Mouse (Mus musculus) hindbrain, embryonic 11.5 days (tissue): ENCODE measurements around the gene Narf. TPM values are rescaled to one million over a fixed set of nuclear protein-coding genes. Genes with fewer than 3 reads are reported as not detected.

Experiments used
- ATAC-seq: fragments of 200-750 bp; cut with Nextera tagmentation; 2 replicates; pipeline ENCODE4 v1.8.0; 2017; ENCODE audit warnings: mild to moderate bottlenecking, moderate TSS enrichment, moderate library complexity; ENCODE audit not compliant: low FRiP score
- DNase-seq: peaks from one replicate; pipeline ENCODE4 v3.0.0-alpha.2; 2015; ENCODE audit warnings: low spot score
- H3K27ac ChIP-seq: fragments of 300-500 bp; sonication (generic); 2 replicates; pipeline ENCODE4 v1.5.1; 2014; ENCODE audit warnings: mild to moderate bottlenecking, low read depth, low read length
- H3K27me3 ChIP-seq: fragments of 300-500 bp; sonication (generic); 2 replicates; pipeline ENCODE4 v1.6.1; 2014; ENCODE audit warnings: mild to moderate bottlenecking, low read length, moderate library complexity, mixed read lengths; ENCODE audit not compliant: control insufficient read depth, insufficient read depth
- H3K36me3 ChIP-seq: fragments of 300-500 bp; sonication (generic); 2 replicates; pipeline ENCODE4 v1.6.1; 2014; ENCODE audit warnings: mild to moderate bottlenecking, low read length, moderate library complexity, mixed read lengths; ENCODE audit not compliant: control insufficient read depth, insufficient read depth
- H3K4me1 ChIP-seq: fragments of 300-500 bp; sonication (generic); replicated peaks from 2 replicates; pipeline ENCODE4 v1.6.1; 2014; ENCODE audit warnings: low read length, mixed read lengths; ENCODE audit not compliant: control insufficient read depth, insufficient read depth
- H3K4me2 ChIP-seq: fragments of 300-500 bp; sonication (generic); replicated peaks from 2 replicates; pipeline ENCODE4 v1.6.1; 2014; ENCODE audit warnings: mild to moderate bottlenecking, low read depth, low read length
- H3K4me3 ChIP-seq: fragments of 300-500 bp; sonication (generic); 2 replicates; pipeline ENCODE4 v1.5.1; 2014; ENCODE audit warnings: low read depth, low read length
- H3K9ac ChIP-seq: fragments of 300-500 bp; sonication (generic); 2 replicates; pipeline ENCODE4 v1.6.1; 2014; ENCODE audit warnings: low read depth, low read length
- H3K9me3 ChIP-seq: fragments of 300-500 bp; sonication (generic); 2 replicates; pipeline ENCODE4 v1.6.1; 2016; ENCODE audit warnings: low read length; ENCODE audit not compliant: control insufficient read depth
- WGBS: fragments of 180-500 bp; shearing (Covaris S2); extraction: QIAGEN DNeasy Blood & Tissue Kit; methylation state at CpG from one replicate; pipeline ENCODE4 v1.1.7; 2014; 5-methylcytosine and 5-hydroxymethylcytosine counted together
- polyA plus RNA-seq: library from polyadenylated mRNA; unstranded; fragments of >200 nt; fragmentation: Nextera tagmentation; extraction: Ambion mirVana; gene quantifications from 2 replicates; pipeline ENCODE4 v1.2.1, GENCODE M21; 2014

The Narf gene
- polyA plus RNA-seq, 1 experiment from 2014 or later, result 75.4 TPM

GRCm38 (mm10) chr11:121298493-121298892 is 61.4 kb downstream of the Narf start:
- no peaks in the 10 kb centered on the region for H3K9me3 ChIP-seq
- no peak for ATAC-seq
- peaks cover 12% of the 10 kb centered on the region for H3K36me3 ChIP-seq
- DNase-seq, result no peak
- H3K4me1 ChIP-seq, result no peaks in the 10 kb centered on the region
- 91% methylated on average over 8 of the region's 8 CpGs for WGBS
- no peak overlapping the region for H3K9ac ChIP-seq
- no peaks in the 10 kb centered on the region for H3K27me3 ChIP-seq
- no peak overlapping the region for H3K27ac ChIP-seq
- no peak overlapping the region for H3K4me2 ChIP-seq
- H3K4me3 ChIP-seq, result no peak overlapping the region

GRCm38 (mm10) chr11:121300265-121300664 is 63.2 kb downstream of the Narf start:
- Histone ChIP-seq H3K4me1 (no peaks in the 10 kb centered on the region), H3K27ac (no peak overlapping the region), H3K4me3 (no peak overlapping the region), H3K36me3 (peaks cover 14% of the 10 kb centered on the region), H3K9me3 (no peaks in the 10 kb centered on the region), H3K27me3 (no peaks in the 10 kb centered on the region), H3K4me2 (no peak overlapping the region), H3K9ac (no peak overlapping the region)
- WGBS, result 92% methylated on average over 9 of the region's 9 CpGs
- ATAC-seq (no peak), DNase-seq (no peak)

GRCm38 (mm10) chr11:121305371-121305770 is 68.3 kb downstream of the Narf start:
- 89% methylated on average over 6 of the region's 6 CpGs for WGBS
- no peak for ATAC-seq
- DNase-seq, result no peak
- H3K9me3 ChIP-seq, result peaks cover 2% of the 10 kb centered on the region; the same call in 1 of the 2 replicates
- no peak overlapping the region for H3K27ac ChIP-seq
- H3K4me1 ChIP-seq, result no peaks in the 10 kb centered on the region
- no peaks in the 10 kb centered on the region for H3K27me3 ChIP-seq
- no peak overlapping the region for H3K9ac ChIP-seq
- peaks cover 15% of the 10 kb centered on the region for H3K36me3 ChIP-seq
- no peak overlapping the region for H3K4me2 ChIP-seq
- H3K4me3 ChIP-seq, result no peak overlapping the region

Other genes with a start within 250 kb of the Narf start
- 58.4 and 71.3 TPM in 2 replicates for gene Csnk1d, start 245.9 kb upstream of the Narf start, polyA plus RNA-seq
- gene Cd7, start 197.8 kb upstream of the Narf start, polyA plus RNA-seq, result not detected in 2 replicates
- not detected in 2 replicates for gene Sectm1b, start 173.7 kb upstream of the Narf start, polyA plus RNA-seq
- gene Sectm1a, start 156.0 kb upstream of the Narf start, polyA plus RNA-seq, result not detected in 2 replicates
- gene Tex19.2, start 118.6 kb upstream of the Narf start, polyA plus RNA-seq, result not detected in 2 replicates
- gene Tex19.1, start 91.1 kb upstream of the Narf start, polyA plus RNA-seq, result 0.20 TPM in 1 of 2 replicates, not detected in the other
- 0.23 and 0.25 TPM in 2 replicates for gene Uts2r, start 77.0 kb upstream of the Narf start, polyA plus RNA-seq
- gene Hexdc, start 32.8 kb upstream of the Narf start, polyA plus RNA-seq, result 6.2 and 7.0 TPM in 2 replicates
- 17.0 and 19.2 TPM in 2 replicates for gene Ogfod3, start 32.5 kb upstream of the Narf start, polyA plus RNA-seq
- 42.6 and 43.9 TPM in 2 replicates for gene Cybc1, start 7.9 kb upstream of the Narf start, polyA plus RNA-seq
- gene Foxk2, start 22.7 kb downstream of the Narf start, polyA plus RNA-seq, result 12.4 and 13.5 TPM in 2 replicates
- 97.7 and 116 TPM in 2 replicates for gene Wdr45b, start 117.2 kb downstream of the Narf start, polyA plus RNA-seq
- gene Rab40b, start 151.0 kb downstream of the Narf start, polyA plus RNA-seq, result 3.3 TPM in 2 replicates
- 8.5 and 8.6 TPM in 2 replicates for gene Fn3krp, start 184.1 kb downstream of the Narf start, polyA plus RNA-seq
- gene Fn3k, start 197.7 kb downstream of the Narf start, polyA plus RNA-seq, result 2.1 and 2.6 TPM in 2 replicates
- gene Tbcd, start 214.7 kb downstream of the Narf start, polyA plus RNA-seq, result 32.3 and 36.9 TPM in 2 replicates